Mouse (Mus musculus): ENCODE results near the gene Pla2g12a.
A peak's percentile ranks its signal among the peaks of the same experiment; 100 is the strongest.

The Pla2g12a gene

GRCm38 (mm10) chr3:129898886-129899285, 20.5 kb downstream of the Pla2g12a start:
- DNase-seq (ENCODE audit: low spot score in 2 of 2): no peak

- DNase-seq (ENCODE audit: low spot score in 2 of 2): peak; percentile 45 to 51
Observed at GRCm38 (mm10) chr3:129901271-129901809, 22.9 kb downstream of the Pla2g12a start, which contains the start of gene Casp6. TSS of gene Casp6 (plus strand) at chr3:129901425.

- no peak for DNase-seq (ENCODE audit: low spot score in 2 of 2)
Observed at GRCm38 (mm10) chr3:129903369-129903768, 25.0 kb downstream of the Pla2g12a start.

GRCm38 (mm10) chr3:129903866-129904265, 25.5 kb downstream of the Pla2g12a start:
- DNase-seq (ENCODE audit: low spot score in 2 of 2): no peak

GRCm38 (mm10) chr3:129904381-129905132, 26.2 kb downstream of the Pla2g12a start:
- DNase-seq (ENCODE audit: low spot score in 2 of 2): no peak

GRCm38 (mm10) chr3:129912025-129912424, 33.6 kb downstream of the Pla2g12a start:
- no peak for DNase-seq (ENCODE audit: low spot score in 2 of 2)

GRCm38 (mm10) chr3:129913241-129913640, 34.8 kb downstream of the Pla2g12a start:
- no peak for DNase-seq (ENCODE audit: low spot score in 2 of 2)

- DNase-seq (ENCODE audit: low spot score in 2 of 2): no peak
Observed at GRCm38 (mm10) chr3:129917424-129917823, 39.0 kb downstream of the Pla2g12a start.

GRCm38 (mm10) chr3:129918434-129918833, 40.0 kb downstream of the Pla2g12a start:
- DNase-seq (ENCODE audit: low spot score in 2 of 2): peak; percentile 83 to 86

- DNase-seq (ENCODE audit: low spot score in 2 of 2): no peak
Observed at GRCm38 (mm10) chr3:129923581-129923980, 45.2 kb downstream of the Pla2g12a start.

GRCm38 (mm10) chr3:129925861-129926260, 47.5 kb downstream of the Pla2g12a start:
- DNase-seq (ENCODE audit: low spot score in 2 of 2): no peak

- peak in 1 of 2 experiments; percentile 12 for DNase-seq (ENCODE audit: low spot score in 2 of 2)
Observed at GRCm38 (mm10) chr3:129930213-129930778, 51.9 kb downstream of the Pla2g12a start.

- no peak for DNase-seq (ENCODE audit: low spot score in 2 of 2)
Observed at GRCm38 (mm10) chr3:129932443-129932842, 54.0 kb downstream of the Pla2g12a start.

GRCm38 (mm10) chr3:129936561-129936960, 58.2 kb downstream of the Pla2g12a start:
- DNase-seq (ENCODE audit: low spot score in 2 of 2): no peak

- no peak for DNase-seq (ENCODE audit: low spot score in 2 of 2)
Observed at GRCm38 (mm10) chr3:129937848-129938247, 59.4 kb downstream of the Pla2g12a start.

- DNase-seq (ENCODE audit: low spot score in 2 of 2): no peak
Observed at GRCm38 (mm10) chr3:129939058-129939457, 60.7 kb downstream of the Pla2g12a start.

GRCm38 (mm10) chr3:129940780-129941179, 62.4 kb downstream of the Pla2g12a start:
- no peak for DNase-seq (ENCODE audit: low spot score in 2 of 2)

- DNase-seq (ENCODE audit: low spot score in 2 of 2): no peak
Observed at GRCm38 (mm10) chr3:129941291-129941690, 62.9 kb downstream of the Pla2g12a start.

GRCm38 (mm10) chr3:129943813-129944212, 65.4 kb downstream of the Pla2g12a start:
- no peak for DNase-seq (ENCODE audit: low spot score in 2 of 2)
